Mouse (Mus musculus): ENCODE results near the gene Cryzl1. TPM values are rescaled to one million over a fixed set of nuclear protein-coding genes. Genes with fewer than 3 reads are reported as not detected.

The Cryzl1 gene
- polyA plus RNA-seq, 1 experiment from 2014 or later, result 75.7 TPM

DNA sequence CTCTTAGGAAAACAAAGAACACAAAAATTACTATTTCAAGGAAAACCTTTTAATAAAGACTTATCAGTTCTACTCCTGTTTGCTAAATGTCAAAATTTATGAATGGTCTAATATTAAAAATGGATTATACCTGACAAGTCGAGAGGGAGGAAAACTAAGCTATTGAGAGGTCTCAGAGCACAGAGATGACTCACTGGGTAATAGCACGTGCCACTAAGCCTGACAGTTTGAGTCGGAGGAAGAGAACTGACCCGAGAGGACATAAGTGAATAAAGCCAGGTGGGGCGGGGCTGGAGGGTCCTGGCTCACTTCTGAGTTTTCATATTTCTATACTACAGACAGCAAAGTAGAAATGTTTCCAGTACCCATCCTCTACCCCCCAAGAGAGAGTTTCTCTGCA, 42.4 kb downstream of the Cryzl1 start:
- Histone ChIP-seq H3K27ac (replicated peaks) (no peak overlapping the region), H3K36me3 (peaks cover 35% of the 10 kb centered on the region; the same call in 1 of the 2 replicates), H3K9me3 (replicated peaks) (no peaks in the 10 kb centered on the region), H3K27me3 (no peaks in the 10 kb centered on the region), H3K4me1 (peaks cover 13% of the 10 kb centered on the region), H3K4me3 (replicated peaks) (no peak overlapping the region), H3K9ac (no peak overlapping the region), H3K4me2 (replicated peaks) (no peak overlapping the region)
- WGBS, result 82% methylated on average over 5 of the region's 5 CpGs
- ATAC-seq (ENCODE audit: insufficient number of reproducible peaks, low FRiP score, low TSS enrichment, low read depth), result no peak

DNA sequence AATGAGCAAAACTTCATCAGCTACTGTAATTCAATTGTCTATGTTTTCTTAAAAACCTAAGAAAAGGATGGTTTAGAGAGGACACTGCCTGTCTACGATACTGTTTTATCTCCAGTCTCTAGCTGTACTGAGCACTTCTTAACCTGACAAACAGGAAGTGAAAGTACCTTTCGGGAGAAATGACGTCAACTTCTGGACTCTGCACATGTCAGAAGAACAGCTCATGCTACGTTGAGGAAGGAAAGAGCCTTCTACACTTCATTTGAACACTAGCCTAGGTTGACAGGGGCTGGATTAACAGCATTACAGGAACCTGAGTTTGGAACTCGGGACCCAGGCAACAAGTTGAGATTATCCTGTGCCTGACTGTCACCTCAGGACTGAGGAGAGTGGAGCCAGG, 43.2 kb downstream of the Cryzl1 start:
- 89% methylated on average over 5 of the region's 5 CpGs for WGBS
- Histone ChIP-seq H3K27ac (replicated peaks) (no peak overlapping the region), H3K36me3 (peaks cover 40% of the 10 kb centered on the region; the same call in 1 of the 2 replicates), H3K4me3 (replicated peaks) (no peak overlapping the region), H3K9ac (no peak overlapping the region), H3K27me3 (no peaks in the 10 kb centered on the region), H3K4me2 (replicated peaks) (no peak overlapping the region), H3K4me1 (peaks cover 13% of the 10 kb centered on the region), H3K9me3 (replicated peaks) (no peaks in the 10 kb centered on the region)
- no peak for ATAC-seq (ENCODE audit: insufficient number of reproducible peaks, low FRiP score, low TSS enrichment, low read depth)

DNA sequence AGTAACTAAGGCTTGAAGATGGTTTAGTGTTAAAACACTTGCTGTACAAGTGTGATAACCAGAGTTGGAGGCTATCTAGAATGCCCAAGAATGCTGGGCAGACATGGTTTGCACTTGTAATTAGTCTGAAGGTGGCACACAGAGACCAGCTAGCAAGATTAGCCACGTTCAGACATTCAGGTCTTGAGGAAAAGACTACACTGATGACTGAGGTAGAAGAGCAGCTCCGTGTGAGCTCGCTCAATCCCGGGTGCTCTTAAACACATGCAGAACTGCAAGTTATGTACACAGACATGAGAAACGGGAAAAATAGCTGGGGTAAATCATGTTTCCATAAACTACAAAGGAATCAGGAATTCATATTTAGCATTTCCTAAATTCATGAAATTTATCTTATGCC, 48.1 kb downstream of the Cryzl1 start:
- no peaks in the 10 kb centered on the region for H3K4me1 ChIP-seq
- ATAC-seq (ENCODE audit: insufficient number of reproducible peaks, low FRiP score, low TSS enrichment, low read depth), result no peak
- H3K4me3 ChIP-seq (replicated peaks), result no peak overlapping the region
- no peak overlapping the region for H3K27ac ChIP-seq (replicated peaks)
- no peak overlapping the region for H3K4me2 ChIP-seq (replicated peaks)
- no peaks in the 10 kb centered on the region for H3K9me3 ChIP-seq (replicated peaks)
- H3K27me3 ChIP-seq, result no peaks in the 10 kb centered on the region
- 74% methylated on average over 5 of the region's 5 CpGs for WGBS
- peaks cover 77% of the 10 kb centered on the region for H3K36me3 ChIP-seq
- no peak overlapping the region for H3K9ac ChIP-seq

DNA sequence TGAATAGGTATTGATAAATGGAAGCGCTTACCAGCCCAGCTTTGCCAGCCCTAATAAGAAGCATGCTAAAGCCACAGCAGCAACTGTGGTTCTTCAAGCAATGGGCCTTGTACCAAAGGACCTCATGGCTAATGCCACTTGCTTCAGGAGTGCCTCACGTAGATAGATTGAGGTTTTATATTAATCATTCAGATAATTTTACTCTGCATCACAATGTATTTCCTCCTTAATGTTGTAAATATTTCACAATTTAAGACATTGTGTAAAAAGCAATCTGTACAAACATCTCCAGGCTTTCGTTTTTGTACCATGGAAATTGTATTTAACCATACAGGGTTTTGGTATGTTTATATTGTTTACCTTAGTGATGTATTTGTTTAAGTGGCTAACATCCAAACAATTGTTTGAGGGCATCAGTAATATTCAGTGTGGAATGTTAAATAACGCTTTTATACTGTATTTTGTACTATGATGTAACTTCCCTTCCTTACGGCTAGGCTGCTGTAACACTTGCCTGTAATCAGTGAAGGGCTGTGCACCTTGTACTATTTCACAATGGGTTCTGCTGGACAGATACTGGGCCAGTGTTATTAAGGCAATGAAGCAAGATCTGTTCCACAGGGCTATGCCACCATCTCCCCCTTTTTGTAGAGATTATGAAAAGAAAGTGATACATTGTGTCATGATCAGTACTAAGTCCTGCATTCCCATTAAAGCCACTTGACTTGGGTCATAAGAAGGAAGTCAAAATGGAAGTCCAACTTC, 50.4 kb downstream of the Cryzl1 start:
- Histone ChIP-seq H3K4me2 (replicated peaks) (no peak overlapping the region), H3K9me3 (replicated peaks) (no peaks in the 10 kb centered on the region), H3K27ac (replicated peaks) (no peak overlapping the region), H3K27me3 (no peaks in the 10 kb centered on the region), H3K4me3 (replicated peaks) (no peak overlapping the region), H3K9ac (no peak overlapping the region), H3K4me1 (no peaks in the 10 kb centered on the region), H3K36me3 (peaks cover 69% of the 10 kb centered on the region)
- no peak for ATAC-seq (ENCODE audit: insufficient number of reproducible peaks, low FRiP score, low TSS enrichment, low read depth)
- WGBS, result 84% methylated on average over 5 of the region's 5 CpGs

DNA sequence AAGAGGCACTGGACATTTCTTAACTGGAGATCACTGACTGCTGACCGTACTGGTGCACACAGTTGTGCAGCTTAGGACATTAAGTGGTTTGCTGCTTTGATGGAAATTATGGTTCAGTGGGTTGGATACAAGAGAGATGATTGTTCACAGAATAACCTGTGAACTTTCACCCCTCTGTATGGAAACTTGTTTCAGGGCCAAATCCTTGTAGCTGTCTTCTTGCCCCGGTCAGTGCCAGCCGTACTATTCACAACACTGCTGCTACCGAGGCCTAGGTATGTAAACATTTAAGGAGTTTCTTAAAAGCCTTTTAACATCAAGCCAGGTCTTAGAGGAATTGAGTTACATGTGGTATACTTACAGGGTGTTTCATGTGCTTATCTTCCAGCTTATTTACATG, 54.3 kb downstream of the Cryzl1 start:
- no peak for ATAC-seq (ENCODE audit: insufficient number of reproducible peaks, low FRiP score, low TSS enrichment, low read depth)
- Histone ChIP-seq H3K9ac (no peak overlapping the region), H3K4me1 (no peaks in the 10 kb centered on the region), H3K9me3 (replicated peaks) (no peaks in the 10 kb centered on the region), H3K27me3 (no peaks in the 10 kb centered on the region), H3K4me3 (replicated peaks) (no peak overlapping the region), H3K27ac (replicated peaks) (no peak overlapping the region), H3K4me2 (replicated peaks) (no peak overlapping the region), H3K36me3 (peaks cover 78% of the 10 kb centered on the region)
- WGBS, result 82% methylated on average over 4 of the region's 4 CpGs

DNA sequence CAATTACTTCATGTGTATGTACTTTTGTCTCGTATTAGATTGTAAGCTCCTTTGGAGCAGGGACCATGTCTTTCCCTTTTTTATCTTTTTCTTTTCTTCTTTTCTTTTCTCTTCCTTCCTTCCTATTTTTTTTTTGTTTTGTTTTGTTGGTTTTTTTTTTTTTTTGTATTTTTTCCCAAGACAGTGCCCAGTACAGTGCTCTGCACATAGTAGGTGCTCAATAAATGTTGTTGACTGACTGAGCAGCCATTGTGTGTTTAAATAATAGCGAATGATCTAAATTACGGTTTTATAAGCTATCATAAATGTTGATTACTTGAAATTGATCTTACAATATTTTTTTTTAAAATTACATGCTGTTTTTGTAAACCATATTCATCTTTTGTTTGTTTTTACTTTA, 65.0 kb downstream of the Cryzl1 start:
- H3K4me2 ChIP-seq (replicated peaks), result no peak overlapping the region
- no peaks in the 10 kb centered on the region for H3K27me3 ChIP-seq
- H3K9ac ChIP-seq, result no peak overlapping the region
- H3K9me3 ChIP-seq (replicated peaks), result 0 out of 2 replicates have a peak, but pooled peaks cover 1% of the 10 kb centered on the region
- peaks cover 72% of the 10 kb centered on the region for H3K36me3 ChIP-seq
- ATAC-seq (ENCODE audit: insufficient number of reproducible peaks, low FRiP score, low TSS enrichment, low read depth), result no peak
- H3K4me1 ChIP-seq, result 0 out of 2 replicates have a peak, but pooled peaks cover 3% of the 10 kb centered on the region
- no peak overlapping the region for H3K4me3 ChIP-seq (replicated peaks)
- WGBS, result 96% methylated on average over 3 of the region's 3 CpGs
- H3K27ac ChIP-seq (replicated peaks), result no peak overlapping the region

DNA sequence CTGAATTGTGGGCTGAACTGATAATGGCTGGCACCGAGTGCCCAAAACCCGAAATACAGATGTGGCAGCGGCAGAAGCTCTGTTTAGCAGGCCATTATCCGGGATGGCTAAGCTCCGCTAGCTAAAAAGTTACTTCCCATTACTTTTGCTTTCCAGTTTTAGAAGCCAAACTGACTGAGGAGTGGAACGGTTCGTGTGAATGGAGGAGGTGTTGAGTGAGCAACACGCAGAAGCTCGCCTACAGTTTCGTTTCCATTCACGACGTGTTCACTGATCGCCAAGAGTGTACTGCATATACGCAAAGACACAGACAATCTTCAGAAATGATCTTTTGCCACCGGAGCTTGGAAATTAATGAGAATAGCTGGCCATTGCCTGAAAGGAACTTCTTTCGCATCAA, 66.4 kb downstream of the Cryzl1 start:
- Histone ChIP-seq H3K4me3 (replicated peaks) (no peak overlapping the region), H3K27ac (replicated peaks) (no peak overlapping the region), H3K36me3 (peaks cover 79% of the 10 kb centered on the region), H3K4me1 (0 out of 2 replicates have a peak, but pooled peaks cover 3% of the 10 kb centered on the region), H3K27me3 (no peaks in the 10 kb centered on the region), H3K9me3 (replicated peaks) (0 out of 2 replicates have a peak, but pooled peaks cover 6% of the 10 kb centered on the region), H3K9ac (no peak overlapping the region), H3K4me2 (replicated peaks) (no peak overlapping the region)
- 90% methylated on average over 16 of the region's 16 CpGs for whole genome bisulfite sequencing
- ATAC-seq (ENCODE audit: insufficient number of reproducible peaks, low FRiP score, low TSS enrichment, low read depth), result no peak

DNA sequence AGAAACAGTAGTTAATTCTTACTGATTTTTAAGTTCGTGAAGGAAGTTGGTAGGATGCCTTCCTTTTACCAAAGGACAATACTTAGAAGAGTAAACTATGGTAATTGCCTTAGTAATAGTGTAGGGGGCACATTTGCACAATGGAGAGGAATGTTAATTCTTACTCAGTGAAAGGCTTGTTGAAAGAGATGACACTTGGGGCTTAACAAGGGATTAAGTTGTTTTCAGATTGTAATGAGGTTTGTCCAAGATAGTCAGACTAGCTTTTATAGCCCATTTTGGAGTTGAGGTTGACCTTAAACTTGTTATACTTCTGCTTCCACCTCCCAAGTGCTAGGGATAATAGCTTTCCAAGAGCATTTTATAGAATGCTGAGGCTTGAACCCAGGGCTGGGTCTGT, 67.4 kb downstream of the Cryzl1 start:
- Histone ChIP-seq H3K4me2 (replicated peaks) (no peak overlapping the region), H3K36me3 (peaks cover 80% of the 10 kb centered on the region), H3K4me3 (replicated peaks) (no peak overlapping the region), H3K9ac (no peak overlapping the region), H3K9me3 (replicated peaks) (0 out of 2 replicates have a peak, but pooled peaks cover 6% of the 10 kb centered on the region), H3K4me1 (0 out of 2 replicates have a peak, but pooled peaks cover 3% of the 10 kb centered on the region), H3K27ac (replicated peaks) (no peak overlapping the region), H3K27me3 (no peaks in the 10 kb centered on the region)
- 69% methylated on average over 1 of the region's 1 CpGs for WGBS
- ATAC-seq (ENCODE audit: insufficient number of reproducible peaks, low FRiP score, low TSS enrichment, low read depth), result no peak

DNA sequence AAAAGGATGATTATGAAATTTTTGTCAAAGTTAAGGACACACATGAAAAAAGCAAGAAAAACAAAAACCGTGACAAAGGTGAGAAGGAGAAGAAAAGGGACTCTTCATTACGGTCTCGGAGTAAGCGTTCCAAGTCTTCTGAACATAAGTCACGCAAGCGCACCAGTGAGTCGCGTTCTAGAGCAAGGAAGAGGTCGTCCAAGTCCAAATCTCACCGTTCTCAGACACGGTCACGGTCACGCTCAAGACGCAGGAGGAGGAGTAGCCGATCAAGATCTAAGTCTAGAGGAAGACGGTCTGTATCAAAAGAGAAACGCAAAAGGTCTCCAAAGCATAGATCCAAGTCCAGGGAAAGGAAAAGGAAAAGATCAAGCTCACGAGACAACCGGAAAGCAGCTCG, 69.0 kb downstream of the Cryzl1 start:
- Histone ChIP-seq H3K27me3 (no peaks in the 10 kb centered on the region), H3K9ac (no peak overlapping the region), H3K36me3 (peaks cover 80% of the 10 kb centered on the region), H3K4me2 (replicated peaks) (no peak overlapping the region), H3K4me1 (0 out of 2 replicates have a peak, but pooled peaks cover 3% of the 10 kb centered on the region), H3K4me3 (replicated peaks) (no peak overlapping the region), H3K9me3 (replicated peaks) (0 out of 2 replicates have a peak, but pooled peaks cover 6% of the 10 kb centered on the region), H3K27ac (replicated peaks) (no peak overlapping the region)
- no peak for ATAC-seq (ENCODE audit: insufficient number of reproducible peaks, low FRiP score, low TSS enrichment, low read depth)
- WGBS, result 96% methylated on average over 20 of the region's 20 CpGs

DNA sequence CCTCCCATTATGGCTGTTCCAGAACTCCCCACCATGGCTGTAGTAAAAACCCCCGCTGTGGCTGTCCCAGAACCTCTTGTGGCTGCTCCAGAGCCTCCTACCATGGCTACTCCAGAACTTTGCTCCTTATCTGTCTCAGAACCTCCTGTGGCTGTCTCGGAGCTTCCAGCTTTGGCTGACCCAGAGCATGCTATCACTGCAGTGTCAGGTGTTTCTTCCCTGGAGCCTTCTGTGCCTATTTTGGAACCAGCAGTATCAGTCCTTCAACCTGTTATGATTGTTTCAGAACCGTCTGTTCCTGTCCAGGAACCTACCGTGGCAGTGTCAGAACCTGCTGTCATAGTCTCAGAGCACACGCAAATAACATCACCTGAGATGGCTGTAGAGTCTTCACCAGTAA, 70.3 kb downstream of the Cryzl1 start:
- H3K9me3 ChIP-seq (replicated peaks), result 0 out of 2 replicates have a peak, but pooled peaks cover 6% of the 10 kb centered on the region
- peaks cover 82% of the 10 kb centered on the region for H3K36me3 ChIP-seq
- H3K4me1 ChIP-seq, result 0 out of 2 replicates have a peak, but pooled peaks cover 3% of the 10 kb centered on the region
- 95% methylated on average over 5 of the region's 5 CpGs for WGBS
- H3K4me2 ChIP-seq (replicated peaks), result no peak overlapping the region
- no peak overlapping the region for H3K27ac ChIP-seq (replicated peaks)
- H3K9ac ChIP-seq, result no peak overlapping the region
- no peak for ATAC-seq (ENCODE audit: insufficient number of reproducible peaks, low FRiP score, low TSS enrichment, low read depth)
- no peaks in the 10 kb centered on the region for H3K27me3 ChIP-seq
- no peak overlapping the region for H3K4me3 ChIP-seq (replicated peaks)

DNA sequence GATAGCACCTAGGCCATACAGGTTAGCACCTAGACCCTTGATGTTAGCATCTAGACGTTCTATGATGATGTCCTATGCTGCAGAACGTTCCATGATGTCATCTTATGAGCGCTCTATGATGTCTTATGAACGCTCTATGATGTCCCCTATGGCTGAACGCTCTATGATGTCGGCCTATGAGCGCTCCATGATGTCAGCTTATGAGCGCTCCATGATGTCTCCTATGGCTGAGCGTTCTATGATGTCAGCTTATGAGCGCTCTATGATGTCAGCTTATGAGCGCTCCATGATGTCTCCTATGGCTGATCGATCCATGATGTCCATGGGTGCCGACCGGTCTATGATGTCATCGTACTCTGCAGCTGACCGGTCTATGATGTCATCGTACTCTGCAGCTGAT, 71.5 kb downstream of the Cryzl1 start:
- peaks cover 83% of the 10 kb centered on the region for H3K36me3 ChIP-seq
- no peak overlapping the region for H3K4me2 ChIP-seq (replicated peaks)
- H3K27ac ChIP-seq (replicated peaks), result no peak overlapping the region
- 0 out of 2 replicates have a peak, but pooled peaks cover 4% of the 10 kb centered on the region for H3K4me1 ChIP-seq
- H3K9me3 ChIP-seq (replicated peaks), result 0 out of 2 replicates have a peak, but pooled peaks cover 6% of the 10 kb centered on the region
- no peak overlapping the region for H3K9ac ChIP-seq
- 98% methylated on average over 17 of the region's 17 CpGs for WGBS
- ATAC-seq (ENCODE audit: insufficient number of reproducible peaks, low FRiP score, low TSS enrichment, low read depth), result no peak
- no peaks in the 10 kb centered on the region for H3K27me3 ChIP-seq
- no peak overlapping the region for H3K4me3 ChIP-seq (replicated peaks)

All from embryonic facial prominence, embryonic 15.5 days (tissue).